18 mouse cellular contexts compared by ENCODE assay signal in genomic region chr15:8868021-8868420, GRCm38 (mm10).
"Had no signal": no experiment of that assay in that cellular context is flagged by ENCODE, and none has a peak within 500 bp of the region (broad histone marks: within the 10 kb centered on the region; RNA-seq: fewer than 3 reads in every experiment).

No protein-coding gene starts in this region.

- H3K4me2 ChIP-seq: liver, embryonic 11.5 days; liver, embryonic 13.5 days; liver, embryonic 15.5 days; lung, embryonic 15.5 days; neural tube, embryonic 12.5 days; stomach, embryonic 15.5 days had no signal

- H3K4me3 ChIP-seq: liver, embryonic 13.5 days; liver, embryonic 15.5 days; lung, embryonic 15.5 days; megakaryocyte, embryonic 14.5 days; neural tube, embryonic 12.5 days; stomach, embryonic 15.5 days had no signal

- H3K9me3 ChIP-seq: liver, embryonic 13.5 days; liver, embryonic 15.5 days; lung, embryonic 15.5 days; megakaryocyte, embryonic 14.5 days; neural tube, embryonic 12.5 days; stomach, embryonic 15.5 days had no signal

- H3K27me3 ChIP-seq: liver, embryonic 13.5 days; liver, embryonic 15.5 days; lung, embryonic 15.5 days; megakaryocyte, embryonic 14.5 days; neural tube, embryonic 12.5 days; stomach, embryonic 15.5 days had no signal

- H3K4me1 ChIP-seq: liver, embryonic 13.5 days; liver, embryonic 15.5 days; stomach, embryonic 15.5 days had no signal

- H3K36me3 ChIP-seq: liver, embryonic 13.5 days; liver, embryonic 15.5 days; lung, embryonic 15.5 days; neural tube, embryonic 12.5 days; stomach, embryonic 15.5 days had no signal

- ATAC-seq: liver, postnatal 0 days; lung, postnatal 0 days had no signal

- H3K9ac ChIP-seq: liver, embryonic 13.5 days; liver, embryonic 15.5 days; liver, postnatal 0 days; lung, embryonic 15.5 days; neural tube, embryonic 12.5 days; stomach, embryonic 15.5 days had no signal

- H3K27ac ChIP-seq: liver, embryonic 13.5 days; liver, embryonic 15.5 days; macrophage; neural tube, embryonic 12.5 days; stomach, embryonic 15.5 days; stomach, postnatal 0 days had no signal

- DNase-seq: liver, embryonic 13.5 days; liver, postnatal 0 days; lung, adult 2 months; lung, postnatal 14 days; lung, postnatal 36 days; right cerebral cortex, postnatal 14 days; thymus, adult 2 months; thymus, postnatal 25 days; thymus, postnatal 4 days had no signal
